Mouse (Mus musculus) liver, postnatal 0 days (tissue): ENCODE measurements around the gene Sema5a. TPM values are rescaled to one million over a fixed set of nuclear protein-coding genes. Genes with fewer than 3 reads are reported as not detected.

ENCODE experiments used
- ATAC-seq: fragments of 200-750 bp; cut with Nextera tagmentation; 2 replicates; pipeline ENCODE4 v1.8.0; 2017; ENCODE audit warnings: mild to moderate bottlenecking, moderate library complexity
- DNase-seq: peaks from one replicate; pipeline ENCODE4 v3.0.0-alpha.2; 2016
- H3K27ac ChIP-seq: fragments of 300-500 bp; sonication (generic); 2 replicates; pipeline ENCODE4 v1.5.1; 2014; ENCODE audit warnings: antibody characterized with exemption, moderate library complexity, mild to moderate bottlenecking, low read depth
- H3K27me3 ChIP-seq: fragments of 300-500 bp; sonication (generic); 2 replicates; pipeline ENCODE4 v1.6.1; 2014; ENCODE audit warnings: low read length, control low read depth, mixed read lengths; ENCODE audit not compliant: insufficient read depth
- H3K36me3 ChIP-seq: fragments of 300-500 bp; sonication (generic); replicated peaks from 2 replicates; pipeline ENCODE4 v1.6.1; 2014; ENCODE audit warnings: mild to moderate bottlenecking, control low read depth, low read length, moderate library complexity, mixed read lengths; ENCODE audit not compliant: insufficient read depth
- H3K4me1 ChIP-seq: fragments of 300-500 bp; sonication (generic); 2 replicates; pipeline ENCODE4 v1.6.1; 2014; ENCODE audit warnings: antibody characterized with exemption, mild to moderate bottlenecking, control low read depth; ENCODE audit not compliant: insufficient read depth
- H3K4me2 ChIP-seq: fragments of 300-500 bp; sonication (generic); 2 replicates; pipeline ENCODE4 v1.6.1; 2014; ENCODE audit warnings: low read depth, mild to moderate bottlenecking, low read length, moderate library complexity, mixed read lengths
- H3K4me3 ChIP-seq: fragments of 300-500 bp; sonication (generic); 2 replicates; pipeline ENCODE4 v1.5.1; 2014; ENCODE audit warnings: low read depth, low read length
- H3K9ac ChIP-seq: fragments of 300-500 bp; sonication (generic); replicated peaks from 2 replicates; pipeline ENCODE4 v1.6.1; 2014; ENCODE audit warnings: mild to moderate bottlenecking, moderate library complexity
- H3K9me3 ChIP-seq: fragments of 300-500 bp; sonication (generic); 2 replicates; pipeline ENCODE4 v1.6.1; 2016; ENCODE audit warnings: mild to moderate bottlenecking, control low read depth, low read length, mixed read lengths
- CTCF ChIP-seq: sonication (generic); IDR thresholded peaks from 2 replicates; pipeline ENCODE4 v1.5.1; 2016; ENCODE audit warnings: antibody characterized with exemption, low read depth
- EP300 ChIP-seq: IDR thresholded peaks from 2 replicates; pipeline ENCODE4 v1.6.1; 2016; ENCODE audit warnings: antibody characterized with exemption, low read depth, mild to moderate bottlenecking
- WGBS: fragments of 180-500 bp; shearing (Covaris S2); extraction: QIAGEN DNeasy Blood & Tissue Kit; methylation state at CpG from one replicate; pipeline ENCODE4 v1.1.7; 2014; ENCODE audit not compliant: insufficient replicate concordance; 5-methylcytosine and 5-hydroxymethylcytosine counted together
- polyA plus RNA-seq: library from polyadenylated mRNA; unstranded; fragments of >200 nt; fragmentation: Nextera tagmentation; extraction: Ambion mirVana; gene quantifications from 2 replicates; pipeline ENCODE4 v1.2.1, GENCODE M21; 2015

Sema5a gene
- polyA plus RNA-seq, 1 experiment from 2014 or later: 0.36 TPM

DNA sequence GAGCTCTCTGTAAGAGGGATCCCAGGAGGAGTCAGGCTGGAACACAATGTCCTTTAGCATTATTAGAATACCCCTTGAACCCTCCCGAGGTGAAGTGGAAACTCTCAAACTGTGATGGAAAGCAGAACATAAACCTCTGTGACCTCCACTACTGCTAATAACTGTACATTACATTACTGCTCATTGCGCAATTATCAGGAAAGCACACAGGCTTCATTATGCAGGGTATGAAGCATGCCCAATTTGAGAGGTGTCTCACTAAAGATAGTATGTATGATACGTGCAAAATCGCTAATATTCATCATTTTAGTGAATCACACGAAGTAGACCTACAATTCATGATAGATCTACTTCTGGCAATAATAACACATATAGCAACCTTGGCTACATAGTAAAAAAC, 371.2 kb downstream of the Sema5a start:
- Histone ChIP-seq H3K4me2 (no peak overlapping the region), H3K36me3 (no peaks in the 10 kb centered on the region), H3K9ac (no peak overlapping the region), H3K27me3 (no peaks in the 10 kb centered on the region), H3K9me3 (no peaks in the 10 kb centered on the region), H3K27ac (no peak overlapping the region), H3K4me1 (no peaks in the 10 kb centered on the region; the same call in 1 of the 2 replicates), H3K4me3 (no peak overlapping the region)
- no peak for ATAC-seq
- 74% methylated on average over 5 of the region's 5 CpGs for WGBS
- DNase-seq: no peak
- TF ChIP-seq EP300 (no peak), CTCF (no peak)

GRCm38 (mm10) chr15:32619199-32619598, 374.6 kb downstream of the Sema5a start:
- H3K4me1 ChIP-seq: no peaks in the 10 kb centered on the region; the same call in 1 of the 2 replicates
- no peaks in the 10 kb centered on the region for H3K27me3 ChIP-seq
- H3K9me3 ChIP-seq: no peaks in the 10 kb centered on the region
- no peaks in the 10 kb centered on the region for H3K36me3 ChIP-seq
- no peak for TF ChIP-seq CTCF
- no peak for TF ChIP-seq EP300
- no peak overlapping the region for H3K9ac ChIP-seq
- H3K27ac ChIP-seq: no peak overlapping the region
- 54% methylated on average over 2 of the region's 2 CpGs for WGBS
- H3K4me3 ChIP-seq: no peak overlapping the region
- DNase-seq (no peak), ATAC-seq (no peak)
- H3K4me2 ChIP-seq: no peak overlapping the region

GRCm38 (mm10) chr15:32623037-32623739, 378.6 kb downstream of the Sema5a start:
- no peak overlapping the region for H3K9ac ChIP-seq
- TF ChIP-seq CTCF (no peak), EP300 (no peak)
- H3K36me3 ChIP-seq: no peaks in the 10 kb centered on the region
- H3K27me3 ChIP-seq: no peaks in the 10 kb centered on the region
- DNase-seq: no peak
- H3K27ac ChIP-seq: no peak overlapping the region
- no peak overlapping the region for H3K4me3 ChIP-seq
- WGBS: 57% methylated on average over 12 of the region's 12 CpGs
- no peaks in the 10 kb centered on the region for H3K9me3 ChIP-seq
- no peaks in the 10 kb centered on the region for H3K4me1 ChIP-seq
- H3K4me2 ChIP-seq: no peak overlapping the region
- no peak for ATAC-seq

- no peak for DNase-seq
- H3K9me3 ChIP-seq: no peaks in the 10 kb centered on the region
- no peak overlapping the region for H3K27ac ChIP-seq
- no peak overlapping the region for H3K4me2 ChIP-seq
- no peak for TF ChIP-seq CTCF
- no peak for TF ChIP-seq EP300
- H3K4me1 ChIP-seq: no peaks in the 10 kb centered on the region
- H3K4me3 ChIP-seq: no peak overlapping the region
- WGBS: 82% methylated on average over 4 of the region's 4 CpGs
- no peak overlapping the region for H3K9ac ChIP-seq
- no peaks in the 10 kb centered on the region for H3K36me3 ChIP-seq
- H3K27me3 ChIP-seq: no peaks in the 10 kb centered on the region
- no peak for ATAC-seq
These were observed 379.5 kb downstream of the Sema5a start for GRCm38 (mm10) chr15:32624106-32624505.

DNA sequence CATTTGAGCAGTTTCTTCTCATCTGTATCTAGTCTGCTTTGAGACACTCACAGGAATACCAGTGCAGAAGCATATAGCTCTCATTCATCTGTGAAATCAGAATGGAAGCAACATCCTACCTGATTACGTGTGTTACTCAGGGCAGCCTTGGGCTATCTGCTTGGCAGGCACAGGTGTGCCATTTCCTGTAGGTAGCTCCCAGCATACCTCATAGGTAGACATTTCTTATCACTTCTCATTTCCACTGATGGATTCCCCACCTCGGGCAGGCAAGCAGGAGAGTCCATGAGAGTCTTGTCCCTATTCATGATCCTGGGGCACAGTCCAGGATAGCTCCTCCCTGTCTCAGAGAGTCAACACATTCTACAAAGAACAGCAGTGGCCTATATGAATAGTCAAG, 381.4 kb downstream of the Sema5a start:
- 64% methylated on average over 2 of the region's 2 CpGs for WGBS

DNA sequence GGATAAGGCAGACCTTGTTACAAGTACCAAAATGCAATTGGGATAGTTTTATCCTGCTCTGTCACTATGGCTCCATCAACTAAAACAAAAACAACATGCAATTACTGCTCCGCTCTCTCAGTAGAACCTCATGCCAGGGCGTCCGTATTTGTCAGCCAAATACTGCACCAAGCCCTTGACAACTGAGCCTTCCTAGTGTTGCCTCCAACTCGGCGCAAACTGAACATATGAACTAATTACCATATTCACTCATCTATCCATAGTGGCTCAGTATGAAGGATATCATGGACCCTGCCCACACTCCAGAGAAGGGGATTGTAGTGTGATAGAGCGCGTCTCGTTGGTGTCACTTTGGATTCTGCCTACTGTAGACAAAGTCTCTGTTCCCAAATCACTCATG, 389.1 kb downstream of the Sema5a start:
- Histone ChIP-seq H3K4me3 (no peak overlapping the region), H3K4me2 (no peak overlapping the region), H3K9me3 (no peaks in the 10 kb centered on the region), H3K27ac (no peak overlapping the region), H3K36me3 (no peaks in the 10 kb centered on the region), H3K9ac (no peak overlapping the region), H3K27me3 (no peaks in the 10 kb centered on the region), H3K4me1 (no peaks in the 10 kb centered on the region)
- ATAC-seq (no peak), DNase-seq (no peak)
- TF ChIP-seq EP300 (no peak), CTCF (no peak)
- WGBS: 89% methylated on average over 8 of the region's 8 CpGs

More for the DNA sequence above, 381.4 kb downstream of the Sema5a start:
- Histone ChIP-seq H3K4me1 (no peaks in the 10 kb centered on the region), H3K36me3 (no peaks in the 10 kb centered on the region), H3K9me3 (no peaks in the 10 kb centered on the region), H3K4me2 (no peak overlapping the region), H3K4me3 (no peak overlapping the region), H3K27me3 (no peaks in the 10 kb centered on the region), H3K9ac (no peak overlapping the region), H3K27ac (no peak overlapping the region)
- ATAC-seq: no peak
- DNase-seq: no peak
- TF ChIP-seq CTCF (no peak), EP300 (no peak)
